Mouse (Mus musculus) spleen, adult 2 months (tissue): ENCODE measurements around the gene Dnal4. TPM values are rescaled to one million over a fixed set of nuclear protein-coding genes. Genes with fewer than 3 reads are reported as not detected.
A peak's percentile ranks its signal among the peaks of the same experiment; 100 is the strongest.

Source experiments
- DNase-seq, 2 experiments: peaks; one replicate each; pipeline versions ENCODE4 v3.0.0 to v3.0.0-alpha.2; 2012 to 2021; ENCODE audit warnings: low spot score in 2 of 2, low read depth in 1 of 2
- H3K27ac ChIP-seq: fragments of 200-500 bp; 2 replicates; pipeline ENCODE4 v1.5.1; 2012; ENCODE audit warnings: low read length, inconsistent platforms; ENCODE audit not compliant: insufficient read depth
- H3K27me3 ChIP-seq: fragments of 200-500 bp; 2 replicates; pipeline ENCODE4 v1.6.1; 2012; ENCODE audit warnings: mild to moderate bottlenecking, moderate library complexity, low read length, inconsistent platforms; ENCODE audit not compliant: control insufficient read depth, insufficient read depth
- H3K36me3 ChIP-seq: fragments of 200-500 bp; 2 replicates; pipeline ENCODE4 v1.6.1; 2012; ENCODE audit warnings: mild to moderate bottlenecking, low read length, inconsistent platforms; ENCODE audit not compliant: control insufficient read depth, insufficient read depth
- H3K4me1 ChIP-seq: fragments of 200-500 bp; 2 replicates; pipeline ENCODE4 v1.6.1; 2011; ENCODE audit warnings: inconsistent platforms; ENCODE audit not compliant: control insufficient read depth, insufficient read depth, insufficient read length
- H3K4me3 ChIP-seq: fragments of 200-500 bp; 2 replicates; pipeline ENCODE4 v1.5.1; 2011; ENCODE audit warnings: mild to moderate bottlenecking, inconsistent platforms; ENCODE audit not compliant: insufficient read depth, insufficient read length; ENCODE audit errors: extremely low read depth
- CTCF ChIP-seq: fragments of 200-500 bp; IDR thresholded peaks from 2 replicates; pipeline ENCODE4 v1.5.1; 2011; ENCODE audit warnings: mild to moderate bottlenecking, inconsistent platforms; ENCODE audit not compliant: insufficient read depth, insufficient read length, insufficient replicate concordance; ENCODE audit errors: extremely low read depth
- POLR2A ChIP-seq: fragments of 200-500 bp; IDR thresholded peaks from 2 replicates; pipeline ENCODE4 v1.6.1; 2011; ENCODE audit warnings: low read depth, low read length, inconsistent platforms
- WGBS: fragments of 180-500 bp; shearing (Covaris S2); methylation state at CpG from one replicate; pipeline ENCODE4 v1.1.7; 2018; 5-methylcytosine and 5-hydroxymethylcytosine counted together
- polyA plus RNA-seq: library from polyadenylated mRNA; depleted of rRNA; stranded (reverse); fragments of >200 nt; gene quantifications from 2 replicates; pipeline ENCODE4 v1.2.3, GENCODE M21; 2012

The Dnal4 gene
- polyA plus RNA-seq, 1 experiment = 18.1 TPM

DNA sequence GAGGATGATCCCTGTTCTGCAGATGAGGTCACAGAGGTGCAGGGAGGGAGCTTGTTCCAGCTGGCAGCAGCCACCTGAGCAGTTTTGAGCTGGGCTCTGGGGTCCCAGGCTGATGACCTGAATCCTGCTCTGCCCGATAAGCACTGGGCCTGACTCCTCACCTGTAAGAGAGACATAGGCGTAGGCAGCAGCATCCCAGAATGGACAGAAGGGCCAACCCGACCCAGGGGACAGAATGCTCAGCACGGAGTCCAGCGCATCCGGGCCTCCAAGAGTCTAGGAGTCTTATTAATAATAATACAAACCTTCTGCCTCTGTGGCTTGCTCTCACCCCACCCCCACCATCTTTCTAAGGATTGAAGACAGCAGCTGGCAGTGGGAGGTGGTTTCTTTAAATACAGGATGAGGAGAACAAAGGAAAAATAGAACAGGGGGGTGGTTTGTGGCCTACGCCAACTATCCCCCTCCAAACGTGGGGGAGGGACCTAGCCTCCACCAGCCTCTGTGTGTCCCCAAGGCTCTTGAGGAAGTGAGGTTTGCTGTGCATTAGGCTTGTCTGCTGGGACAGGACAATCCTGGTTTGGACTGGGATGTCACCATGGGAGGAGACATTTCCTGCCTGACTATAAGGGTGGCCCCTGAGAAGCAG, 21.5 kb downstream of the Dnal4 start:
- no peak for TF ChIP-seq POLR2A
- no peak for TF ChIP-seq CTCF
- 65% methylated on average over 8 of the region's 8 CpGs for whole genome bisulfite sequencing
- Histone ChIP-seq H3K27ac (no peak overlapping the region), H3K27me3 (no peaks in the 10 kb centered on the region), H3K36me3 (no peaks in the 10 kb centered on the region), H3K4me3 (no peak overlapping the region), H3K4me1 (peaks cover 7% of the 10 kb centered on the region; the same call in 1 of the 2 replicates)
- DNase-seq = no peak

DNA sequence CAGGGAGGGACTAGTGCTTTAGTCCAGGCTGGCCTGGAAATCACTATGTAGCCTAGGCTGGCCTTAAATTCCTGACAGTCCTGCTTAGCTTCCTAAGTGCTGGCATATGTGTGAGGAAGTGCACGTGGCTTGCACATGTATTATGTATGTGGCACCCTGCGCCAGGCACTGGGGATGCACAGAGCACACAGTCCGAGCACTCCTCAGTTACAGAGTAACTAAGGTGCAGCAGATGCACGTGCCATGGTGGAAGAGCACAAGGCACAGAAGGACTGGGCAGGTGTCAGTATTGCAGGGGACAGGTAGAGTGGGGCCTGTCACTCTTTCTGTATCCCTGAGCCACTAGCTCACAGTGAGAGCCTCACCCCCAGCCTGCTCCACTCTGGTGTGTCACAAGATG, 22.5 kb downstream of the Dnal4 start:
- Histone ChIP-seq H3K4me3 (no peak overlapping the region), H3K36me3 (no peaks in the 10 kb centered on the region), H3K27ac (no peak overlapping the region), H3K4me1 (peaks cover 7% of the 10 kb centered on the region; the same call in 1 of the 2 replicates), H3K27me3 (no peaks in the 10 kb centered on the region)
- 91% methylated on average over 4 of the region's 4 CpGs for WGBS
- no peak for TF ChIP-seq POLR2A
- DNase-seq = no peak

DNA sequence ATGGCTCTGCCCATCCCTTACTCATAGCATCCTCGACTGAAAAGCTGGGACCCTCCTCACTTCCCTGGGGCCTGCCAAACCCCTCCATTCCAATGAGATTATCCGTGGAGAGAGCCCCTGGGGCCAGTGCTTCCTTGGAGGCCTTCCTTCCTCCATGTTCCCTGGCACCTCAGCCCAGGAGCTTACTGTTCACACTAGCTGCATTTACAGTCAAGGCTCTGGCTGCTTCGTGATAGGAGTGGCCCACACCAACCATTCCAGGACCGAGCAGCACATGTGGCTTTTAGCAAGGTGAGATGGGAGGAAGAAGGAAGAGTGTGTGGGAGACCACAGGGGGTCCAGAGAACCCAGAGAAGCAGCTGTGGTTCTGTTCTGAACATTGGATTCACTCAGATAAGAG, 23.8 kb downstream of the Dnal4 start:
- TF ChIP-seq POLR2A (no peak), CTCF (no peak)
- peaks cover 12% of the 10 kb centered on the region; the same call in 1 of the 2 replicates for H3K4me1 ChIP-seq
- 84% methylated on average over 4 of the region's 4 CpGs for WGBS
- no peaks in the 10 kb centered on the region for H3K36me3 ChIP-seq
- H3K27ac ChIP-seq = no peak overlapping the region
- no peaks in the 10 kb centered on the region for H3K27me3 ChIP-seq
- DNase-seq = no peak
- no peak overlapping the region for H3K4me3 ChIP-seq

- DNase-seq = no peak
- 96% methylated on average over 3 of the region's 3 CpGs for WGBS
- Histone ChIP-seq H3K4me1 (peaks cover 13% of the 10 kb centered on the region; the same call in 1 of the 2 replicates), H3K27me3 (no peaks in the 10 kb centered on the region), H3K27ac (no peak overlapping the region), H3K4me3 (no peak overlapping the region), H3K36me3 (no peaks in the 10 kb centered on the region)
- TF ChIP-seq CTCF (no peak), POLR2A (no peak)
These were observed 24.3 kb downstream of the Dnal4 start for GRCm38 (mm10) chr15:79753420-79753752.

GRCm38 (mm10) chr15:79752742-79753419, 24.8 kb downstream of the Dnal4 start:
- peak in 1 of 2 experiments; percentile 71 for DNase-seq
- no peaks in the 10 kb centered on the region for H3K36me3 ChIP-seq
- no peaks in the 10 kb centered on the region for H3K27me3 ChIP-seq
- H3K27ac ChIP-seq = 0 out of 2 replicates have a peak overlapping the region, but pooled peaks have one; percentile 79
- 27% methylated on average over 11 of the region's 11 CpGs for WGBS
- TF ChIP-seq CTCF (peak; percentile 98), POLR2A (no peak)
- H3K4me3 ChIP-seq = no peak overlapping the region
- H3K4me1 ChIP-seq = peaks cover 13% of the 10 kb centered on the region; the same call in 1 of the 2 replicates

- TF ChIP-seq CTCF = no peak
- no peak for TF ChIP-seq POLR2A
- Histone ChIP-seq H3K4me3 (no peak overlapping the region), H3K36me3 (no peaks in the 10 kb centered on the region), H3K27me3 (no peaks in the 10 kb centered on the region), H3K27ac (peak overlapping the region; percentile 79), H3K4me1 (peaks cover 11% of the 10 kb centered on the region; the same call in 1 of the 2 replicates)
- peak in 1 of 2 experiments; percentile 57 for DNase-seq
- WGBS = 36% methylated on average over 17 of the region's 17 CpGs
These were observed 25.9 kb downstream of the Dnal4 start for GRCm38 (mm10) chr15:79751772-79752171.

DNA sequence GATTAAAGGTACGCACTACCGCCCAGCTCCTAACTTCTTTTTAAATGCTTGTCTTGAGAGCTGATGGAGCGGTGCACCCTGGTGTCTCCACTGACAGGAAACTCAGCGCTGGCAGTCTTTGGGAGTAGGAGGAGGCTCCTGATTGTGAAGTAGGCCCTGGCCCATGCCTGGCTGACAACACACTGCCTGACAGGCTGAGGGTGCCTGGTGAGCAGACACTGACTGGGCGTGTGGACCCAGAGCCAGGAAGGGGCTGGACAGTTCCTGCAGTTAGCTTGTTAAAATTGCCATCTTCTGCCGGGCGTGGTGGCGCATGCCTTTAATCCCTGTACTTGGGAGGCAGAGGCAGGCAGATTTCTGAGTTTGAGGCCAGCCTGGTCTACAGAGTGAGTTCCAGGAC, 27.4 kb downstream of the Dnal4 start:
- Histone ChIP-seq H3K27me3 (no peaks in the 10 kb centered on the region), H3K36me3 (peaks cover 2% of the 10 kb centered on the region; the same call in 1 of the 2 replicates), H3K4me1 (peaks cover 10% of the 10 kb centered on the region; the same call in 1 of the 2 replicates), H3K4me3 (no peak overlapping the region), H3K27ac (no peak overlapping the region)
- DNase-seq = no peak
- no peak for TF ChIP-seq POLR2A
- no peak for TF ChIP-seq CTCF
- whole genome bisulfite sequencing = 87% methylated on average over 8 of the region's 8 CpGs
